Mouse (Mus musculus) stomach, postnatal 0 days (tissue): ENCODE data around the gene Nebl.

Experiments
- CTCF ChIP-seq: IDR thresholded peaks from 2 replicates; pipeline ENCODE4 v1.5.1; 2016; ENCODE audit warnings: antibody characterized with exemption, low read depth, mild to moderate bottlenecking, moderate library complexity
- EP300 ChIP-seq: optimal IDR thresholded peaks from 2 replicates; pipeline ENCODE3; 2016; ENCODE audit warnings: antibody characterized with exemption

GRCm38 (mm10) chr2:17723268-17724019 lies 7.8 kb downstream of the Nebl start:
- TF ChIP-seq CTCF (no peak), EP300 (no peak)
